Mouse (Mus musculus) myocyte (in vitro differentiated cells): Measurements from ENCODE around the gene Jph2. TPM values are rescaled to one million over a fixed set of nuclear protein-coding genes. Genes with fewer than 3 reads are reported as not detected.

Experiments used
- H3K27me3 ChIP-seq: one replicate; pipeline ENCODE4 v1.6.1; 2011; ENCODE audit not compliant: control insufficient read depth, insufficient read depth, insufficient read length
- H3K36me3 ChIP-seq: one replicate; pipeline ENCODE4 v1.6.1; 2011; ENCODE audit not compliant: control insufficient read depth, insufficient read depth
- H3K4me2 ChIP-seq: one replicate; pipeline ENCODE4 v1.6.1; 2011; ENCODE audit warnings: low read depth, control low read depth
- H3K4me3 ChIP-seq: one replicate; pipeline ENCODE4 v1.5.1; 2011; ENCODE audit warnings: mild to moderate bottlenecking, control low read depth, moderate library complexity
- H3K79me2 ChIP-seq: one replicate; pipeline ENCODE4 v1.6.1; 2011; ENCODE audit not compliant: control insufficient read depth, insufficient read depth
- H3ac ChIP-seq: one replicate; pipeline ENCODE4 v1.6.1; 2011; ENCODE audit not compliant: control insufficient read depth, insufficient read length
- CEBPB ChIP-seq: IDR thresholded peaks from 2 replicates; pipeline ENCODE4 v1.6.1; 2011; ENCODE audit warnings: mild to moderate bottlenecking, moderate library complexity; ENCODE audit not compliant: poor library complexity, insufficient read depth, severe bottlenecking
- E2F4 ChIP-seq: IDR thresholded peaks from one replicate; pipeline ENCODE4 v1.6.1; 2011; ENCODE audit warnings: mild to moderate bottlenecking, control low read depth, moderate library complexity; ENCODE audit not compliant: insufficient read depth
- MAX ChIP-seq: IDR thresholded peaks from one replicate; pipeline ENCODE4 v1.6.1; 2011; ENCODE audit warnings: low read depth, mild to moderate bottlenecking, control low read depth
- MYOD1 ChIP-seq, 3 experiments: IDR thresholded peaks; one replicate each; pipeline ENCODE4 v1.6.1; 2011; ENCODE audit warnings: control low read depth in 2 of 3, low read depth in 2 of 3, mild to moderate bottlenecking in 2 of 3, moderate library complexity in 1 of 3; ENCODE audit not compliant: insufficient read length in 2 of 3, control insufficient read depth in 1 of 3
- MYOG ChIP-seq, 3 experiments: IDR thresholded peaks; one replicate each; pipeline ENCODE4 v1.6.1; 2011; ENCODE audit warnings: control low read depth in 2 of 3, low read depth in 2 of 3, mild to moderate bottlenecking in 2 of 3; ENCODE audit not compliant: insufficient read length in 2 of 3, control insufficient read depth in 1 of 3, insufficient read depth in 1 of 3
- POLR2A ChIP-seq: IDR thresholded peaks from one replicate; pipeline ENCODE4 v1.6.1; 2011; ENCODE audit warnings: low read depth, mild to moderate bottlenecking, control low read depth, moderate library complexity; ENCODE audit not compliant: insufficient read length
- POLR2AphosphoS2 ChIP-seq: IDR thresholded peaks from one replicate; pipeline ENCODE4 v1.6.1; 2011; ENCODE audit warnings: low read depth, control low read depth; ENCODE audit not compliant: insufficient read length
- REST ChIP-seq: IDR thresholded peaks from one replicate; pipeline ENCODE4 v1.6.1; 2011; ENCODE audit warnings: mild to moderate bottlenecking, control low read depth, moderate library complexity; ENCODE audit not compliant: insufficient read depth, insufficient read length
- SRF ChIP-seq: IDR thresholded peaks from one replicate; pipeline ENCODE4 v1.6.1; 2011; ENCODE audit warnings: low read depth; ENCODE audit not compliant: control insufficient read depth, insufficient read length
- TCF12 ChIP-seq: IDR thresholded peaks from one replicate; pipeline ENCODE4 v1.6.1; 2011; ENCODE audit warnings: mild to moderate bottlenecking, control low read depth; ENCODE audit not compliant: poor library complexity, insufficient read depth, severe bottlenecking
- TCF3 ChIP-seq: IDR thresholded peaks from one replicate; pipeline ENCODE4 v1.6.1; 2011; ENCODE audit warnings: low read depth, control low read depth; ENCODE audit not compliant: insufficient read length
- USF1 ChIP-seq: IDR thresholded peaks from one replicate; pipeline ENCODE4 v1.6.1; 2011; ENCODE audit warnings: low read depth, mild to moderate bottlenecking, control low read depth, moderate library complexity
- polyA plus RNA-seq: library from polyadenylated mRNA; unstranded; fragments of >200 nt; fragmentation: generic; extraction: Trizol; gene quantifications from one replicate; pipeline ENCODE4 v1.2.1, GENCODE M21; 2012; ENCODE audit warnings: missing spikeins

Jph2 gene
- polyA plus RNA-seq, 1 experiment: 217 TPM

DNA sequence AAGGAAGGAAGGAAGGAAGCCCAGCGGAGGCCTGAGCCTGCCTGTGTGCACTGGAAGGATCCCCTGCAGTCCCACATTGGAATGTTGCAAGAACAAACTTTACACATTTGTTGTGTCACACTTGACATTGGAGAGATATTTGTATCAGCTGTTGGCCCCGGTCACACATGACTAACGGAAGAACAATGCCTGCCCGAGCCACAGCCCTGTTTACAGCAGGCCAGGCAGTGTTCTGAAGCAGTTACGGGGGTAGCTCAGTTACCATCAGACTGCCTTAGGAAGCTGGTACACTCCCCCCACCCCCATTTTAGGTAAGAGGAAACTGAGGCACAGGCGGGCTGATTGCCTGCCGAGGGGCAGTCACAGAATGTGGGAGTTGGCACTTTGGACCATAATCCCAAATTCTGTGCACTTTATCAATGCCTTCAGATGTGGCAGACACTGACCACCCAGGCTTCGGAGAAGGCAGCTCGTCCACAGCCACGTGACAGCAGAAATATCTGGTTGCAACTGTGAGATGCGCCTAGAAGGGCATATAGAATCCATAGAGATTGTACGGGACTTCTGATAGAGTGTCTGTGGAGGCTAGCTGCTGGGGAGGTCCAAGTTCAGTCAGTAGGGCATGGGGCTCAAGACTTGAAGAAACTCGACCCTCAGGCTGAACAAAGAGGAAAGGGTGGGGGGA is 52.7 kb downstream of the Jph2 start:
- Histone ChIP-seq H3ac (no peak overlapping the region), H3K79me2 (peaks cover 6% of the 10 kb centered on the region), H3K27me3 (no peaks in the 10 kb centered on the region), H3K4me3 (no peak overlapping the region), H3K36me3 (peaks cover 5% of the 10 kb centered on the region), H3K4me2 (peak overlapping the region; percentile 80)
- peak; percentile 80 to 92 (median 86) for TF ChIP-seq MYOG (IDR thresholded peaks at IDR 0.05; ENCODE audit: control insufficient read depth in 1 of 3, insufficient read depth in 1 of 3, insufficient read length in 2 of 3, low read depth in 2 of 3)
- TF ChIP-seq TCF3: peak; percentile 44
- no peak for TF ChIP-seq SRF
- peak; percentile 32 for TF ChIP-seq POLR2A
- peak; percentile 83 for TF ChIP-seq CEBPB
- TF ChIP-seq POLR2AphosphoS2: peak; percentile 70
- peak; percentile 82 to 95 (median 93) for TF ChIP-seq MYOD1 (IDR thresholded peaks at IDR 0.05; ENCODE audit: control insufficient read depth in 1 of 3, insufficient read length in 2 of 3, low read depth in 2 of 3)
- TF ChIP-seq REST: no peak
- no peak for TF ChIP-seq MAX
- no peak for TF ChIP-seq E2F4
- peak; percentile 85 for TF ChIP-seq TCF12
- peak; percentile 77 for TF ChIP-seq USF1

DNA sequence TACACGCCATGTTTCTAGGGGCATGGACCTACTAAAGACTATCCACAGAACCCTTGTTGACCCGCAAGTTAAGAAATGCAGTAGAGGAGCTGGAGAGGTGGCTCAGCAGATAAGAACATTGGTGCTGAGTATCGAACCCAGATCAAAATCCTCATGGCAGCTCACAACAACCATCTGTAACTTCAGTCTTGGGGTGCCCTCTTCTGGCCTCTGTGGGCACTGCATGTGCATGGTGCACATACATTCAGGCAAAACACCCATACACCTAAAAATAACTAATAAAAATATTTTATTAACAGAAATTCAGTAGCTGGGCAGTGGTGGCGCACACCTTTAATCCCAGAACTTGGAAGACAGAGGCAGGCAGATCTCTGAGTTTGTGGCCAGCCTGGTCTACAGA is 54.1 kb downstream of the Jph2 start:
- H3K4me3 ChIP-seq: no peak overlapping the region
- TF ChIP-seq POLR2AphosphoS2 (no peak), REST (no peak), MAX (no peak), SRF (no peak), TCF12 (no peak), TCF3 (no peak), MYOG (IDR thresholded peaks at IDR 0.05; ENCODE audit: control insufficient read depth in 1 of 3, insufficient read depth in 1 of 3, insufficient read length in 2 of 3, low read depth in 2 of 3) (no peak), USF1 (no peak), CEBPB (no peak), MYOD1 (IDR thresholded peaks at IDR 0.05; ENCODE audit: control insufficient read depth in 1 of 3, insufficient read length in 2 of 3, low read depth in 2 of 3) (no peak), E2F4 (no peak), POLR2A (no peak)
- peaks cover 5% of the 10 kb centered on the region for H3K36me3 ChIP-seq

DNA sequence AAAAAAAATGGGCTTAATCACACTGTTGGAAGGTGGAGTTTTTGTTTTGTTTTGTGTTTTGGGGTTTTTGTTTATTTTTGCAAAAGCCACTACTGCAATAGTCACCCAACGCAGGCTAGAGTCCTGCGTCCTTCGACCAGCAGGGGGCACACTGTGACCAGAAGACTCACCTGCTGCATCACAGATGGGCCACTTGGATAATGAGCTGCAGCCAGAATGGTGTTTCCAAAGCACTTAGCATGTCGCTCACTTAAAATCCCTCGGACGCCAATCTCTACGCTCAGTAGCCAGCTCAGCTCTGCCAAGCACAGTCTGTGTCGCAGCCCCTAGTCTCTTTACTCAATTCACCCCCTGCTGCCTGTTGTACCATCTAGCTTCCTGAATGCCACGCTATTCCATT is 57.5 kb downstream of the Jph2 start:
- Histone ChIP-seq H3K4me2 (no peak overlapping the region), H3K36me3 (peaks cover 10% of the 10 kb centered on the region), H3ac (no peak overlapping the region), H3K4me3 (no peak overlapping the region), H3K27me3 (no peaks in the 10 kb centered on the region), H3K79me2 (peaks cover 4% of the 10 kb centered on the region)
- TF ChIP-seq MYOD1 (IDR thresholded peaks at IDR 0.05; ENCODE audit: control insufficient read depth in 1 of 3, insufficient read length in 2 of 3, low read depth in 2 of 3) (no peak), MAX (no peak), TCF3 (no peak), REST (no peak), POLR2A (peak; percentile 24), POLR2AphosphoS2 (peak; percentile 11), SRF (no peak), USF1 (no peak), E2F4 (no peak), CEBPB (no peak), TCF12 (no peak), MYOG (IDR thresholded peaks at IDR 0.05; ENCODE audit: control insufficient read depth in 1 of 3, insufficient read depth in 1 of 3, insufficient read length in 2 of 3, low read depth in 2 of 3) (no peak)

More for the DNA sequence above, 54.1 kb downstream of the Jph2 start:
- H3K4me2 ChIP-seq: no peak overlapping the region
- no peak overlapping the region for H3ac ChIP-seq
- H3K79me2 ChIP-seq: peaks cover 4% of the 10 kb centered on the region
- H3K27me3 ChIP-seq: no peaks in the 10 kb centered on the region

DNA sequence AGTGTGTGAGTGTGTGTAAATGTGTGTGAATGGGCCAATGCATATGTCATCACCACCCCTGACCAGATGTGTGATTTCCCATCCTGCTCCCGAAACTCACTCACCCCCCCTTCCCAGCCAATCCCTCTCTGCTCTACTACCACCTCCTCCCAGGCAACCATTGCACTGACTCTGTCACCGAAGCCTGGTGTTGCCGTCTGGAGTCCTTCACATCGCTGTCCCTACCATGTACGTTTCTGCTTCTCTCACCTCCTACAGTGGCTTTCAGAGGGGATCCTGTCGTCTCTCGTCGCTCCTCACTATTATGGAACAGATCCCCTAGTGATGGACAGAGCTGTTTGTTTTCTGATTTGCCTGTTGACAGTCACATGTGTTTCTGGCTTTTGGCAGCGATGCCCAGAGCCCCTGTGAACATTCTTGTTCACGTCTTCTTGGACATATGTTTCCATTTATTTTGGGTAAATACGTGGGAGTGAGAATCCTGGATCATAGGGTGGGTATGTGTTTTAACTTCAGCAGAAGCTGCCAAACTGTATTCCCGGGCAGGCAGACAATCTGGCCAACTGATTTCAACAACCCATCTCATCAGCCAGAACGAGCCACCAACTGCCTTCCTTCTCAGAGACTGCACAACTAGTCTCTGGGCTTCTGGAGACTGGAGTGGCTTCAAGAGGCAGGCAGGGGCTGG is 65.3 kb downstream of the Jph2 start:
- peak; percentile 93 for TF ChIP-seq POLR2AphosphoS2
- peak; percentile 23 for TF ChIP-seq POLR2A
- no peak for TF ChIP-seq TCF12
- Histone ChIP-seq H3K79me2 (no peaks in the 10 kb centered on the region), H3K4me2 (no peak overlapping the region), H3ac (no peak overlapping the region), H3K36me3 (peaks cover 7% of the 10 kb centered on the region), H3K27me3 (no peaks in the 10 kb centered on the region), H3K4me3 (no peak overlapping the region)
